Mouse (Mus musculus): ENCODE measurements at regions not wholly inside any gene's neighbourhood (a gene's known extent, or its start where the extent isn't known, plus 50 kb on each side); places are given as distances from the start of the nearest gene placed in this dataset.

DNA sequence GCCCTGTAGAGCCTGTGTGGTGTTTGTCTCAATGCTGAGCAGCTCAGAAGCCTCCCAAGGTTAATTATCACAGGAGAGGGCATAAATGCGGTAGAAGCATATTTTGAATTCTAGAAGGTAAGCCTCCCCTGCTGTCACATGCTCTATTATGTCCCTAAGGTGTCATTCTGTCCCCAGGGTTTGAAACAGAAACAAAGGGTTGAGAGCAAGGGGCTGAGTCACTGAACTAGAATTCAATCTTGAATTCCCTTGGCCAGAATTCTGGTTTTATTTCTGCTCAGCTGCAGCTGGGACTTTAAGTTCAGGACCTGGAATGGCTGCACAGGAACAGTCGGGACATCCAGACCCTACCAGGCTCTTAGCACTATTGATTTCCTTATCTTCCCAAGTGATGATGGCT, 533.2 kb upstream of the Lrrc6 start:
- H3K36me3 ChIP-seq (replicated peaks; ENCODE audit: low read length): peaks cover 11% of the 10 kb centered on the region
- H3K9me3 ChIP-seq: no peaks in the 10 kb centered on the region
- TF ChIP-seq FLI1 (IDR thresholded peaks at IDR 0.05; ENCODE audit: low read length) (no peak), GATA1 (IDR thresholded peaks at IDR 0.05; ENCODE audit: borderline replicate concordance, low read length) (no peak)
- H3K4me1 ChIP-seq: peaks cover 85% of the 10 kb centered on the region
- no peaks in the 10 kb centered on the region for H3K27me3 ChIP-seq (replicated peaks)
- no peak overlapping the region for H3K4me3 ChIP-seq (replicated peaks)

GRCm38 (mm10) chr15:67031866-67032526, 531.3 kb upstream of the Lrrc6 start:
- TF ChIP-seq FLI1 (IDR thresholded peaks at IDR 0.05; ENCODE audit: low read length) (no peak), GATA1 (IDR thresholded peaks at IDR 0.05; ENCODE audit: borderline replicate concordance, low read length) (no peak)
- Histone ChIP-seq H3K27me3 (replicated peaks) (no peaks in the 10 kb centered on the region), H3K36me3 (replicated peaks; ENCODE audit: low read length) (peaks cover 14% of the 10 kb centered on the region), H3K4me3 (replicated peaks) (no peak overlapping the region), H3K9me3 (no peaks in the 10 kb centered on the region), H3K4me1 (peaks cover 82% of the 10 kb centered on the region)

DNA sequence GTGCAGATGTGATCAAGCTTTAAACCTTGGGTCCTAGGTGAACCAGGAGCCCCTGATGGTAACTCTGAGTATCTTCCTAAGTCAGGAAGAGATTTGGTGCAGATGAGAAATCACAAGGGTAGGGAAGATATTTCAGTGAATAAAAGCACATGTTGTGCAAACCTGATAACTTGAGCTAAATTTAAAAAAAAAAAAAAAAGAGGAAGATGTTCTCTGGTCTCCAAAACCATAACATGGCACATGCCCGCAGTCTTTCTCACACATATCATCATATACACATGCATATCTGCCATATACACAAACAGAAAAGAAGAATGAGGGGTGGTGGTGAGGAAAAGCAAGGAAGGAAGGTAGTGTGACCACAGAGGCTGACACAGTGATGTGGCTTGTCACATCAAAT, 530.3 kb upstream of the Lrrc6 start:
- no peak overlapping the region for H3K4me3 ChIP-seq (replicated peaks)
- H3K36me3 ChIP-seq (replicated peaks; ENCODE audit: low read length): peaks cover 18% of the 10 kb centered on the region
- H3K27me3 ChIP-seq (replicated peaks): no peaks in the 10 kb centered on the region
- H3K9me3 ChIP-seq: no peaks in the 10 kb centered on the region
- TF ChIP-seq GATA1 (IDR thresholded peaks at IDR 0.05; ENCODE audit: borderline replicate concordance, low read length): no peak
- TF ChIP-seq FLI1 (IDR thresholded peaks at IDR 0.05; ENCODE audit: low read length): no peak
- peaks cover 75% of the 10 kb centered on the region for H3K4me1 ChIP-seq

GRCm38 (mm10) chr15:67028161-67028560, 527.5 kb upstream of the Lrrc6 start:
- Histone ChIP-seq H3K4me3 (replicated peaks) (no peak overlapping the region), H3K9me3 (no peaks in the 10 kb centered on the region), H3K27me3 (replicated peaks) (no peaks in the 10 kb centered on the region), H3K36me3 (replicated peaks; ENCODE audit: low read length) (peaks cover 31% of the 10 kb centered on the region), H3K4me1 (peaks cover 71% of the 10 kb centered on the region)
- TF ChIP-seq GATA1 (IDR thresholded peaks at IDR 0.05; ENCODE audit: borderline replicate concordance, low read length): no peak
- TF ChIP-seq FLI1 (IDR thresholded peaks at IDR 0.05; ENCODE audit: low read length): no peak

DNA sequence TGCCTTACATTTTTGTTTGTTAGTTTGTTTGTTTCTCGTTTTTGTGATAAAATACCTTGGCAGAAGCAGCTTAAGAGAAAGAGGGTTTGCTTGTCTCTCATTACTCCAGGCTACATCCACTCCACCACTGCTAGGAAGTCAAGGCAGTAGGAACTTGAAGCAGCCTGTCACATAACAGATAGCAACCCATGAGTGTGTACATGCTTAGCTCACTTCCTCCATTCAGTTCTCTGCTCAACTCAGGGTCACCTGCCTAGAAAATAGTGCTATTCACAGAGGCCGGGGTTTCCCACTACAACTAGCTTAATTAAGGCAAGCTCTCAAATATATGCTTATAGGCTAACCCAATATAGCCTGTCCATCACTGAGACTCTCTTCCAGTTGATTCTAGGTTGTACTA, 527.0 kb upstream of the Lrrc6 start:
- peaks cover 75% of the 10 kb centered on the region for H3K4me1 ChIP-seq
- TF ChIP-seq FLI1 (IDR thresholded peaks at IDR 0.05; ENCODE audit: low read length) (no peak), GATA1 (IDR thresholded peaks at IDR 0.05; ENCODE audit: borderline replicate concordance, low read length) (no peak)

DNA sequence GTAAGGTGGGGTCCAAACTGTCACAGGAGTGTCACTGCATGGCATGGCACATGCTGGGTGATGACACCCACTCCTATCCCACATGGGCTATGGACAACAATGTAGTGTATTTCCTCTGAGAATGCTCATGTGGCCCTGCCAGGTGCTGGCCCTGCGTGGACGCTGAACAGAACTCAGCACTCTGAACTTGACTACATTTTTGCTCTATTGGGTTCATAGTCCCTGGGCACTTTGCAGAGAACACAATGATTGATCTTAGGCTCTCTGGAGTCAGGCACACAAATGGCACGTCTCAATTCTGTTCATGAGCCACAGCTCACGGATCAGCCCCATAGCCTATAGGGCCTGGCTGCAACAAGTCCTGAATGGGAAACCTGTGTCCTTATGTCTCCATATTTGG, 525.0 kb upstream of the Lrrc6 start:
- H3K4me3 ChIP-seq (replicated peaks): no peak overlapping the region
- H3K9me3 ChIP-seq: peaks cover 5% of the 10 kb centered on the region; the same call in 1 of the 2 replicates
- H3K36me3 ChIP-seq (replicated peaks; ENCODE audit: low read length): peaks cover 34% of the 10 kb centered on the region
- TF ChIP-seq GATA1 (IDR thresholded peaks at IDR 0.05; ENCODE audit: borderline replicate concordance, low read length): no peak
- TF ChIP-seq FLI1 (IDR thresholded peaks at IDR 0.05; ENCODE audit: low read length): no peak
- H3K27me3 ChIP-seq (replicated peaks): no peaks in the 10 kb centered on the region
- H3K4me1 ChIP-seq: peaks cover 71% of the 10 kb centered on the region

More for the DNA sequence above, 527.0 kb upstream of the Lrrc6 start:
- no peaks in the 10 kb centered on the region; the same call in 1 of the 2 replicates for H3K9me3 ChIP-seq
- H3K27me3 ChIP-seq (replicated peaks): no peaks in the 10 kb centered on the region
- H3K4me3 ChIP-seq (replicated peaks): no peak overlapping the region
- H3K36me3 ChIP-seq (replicated peaks; ENCODE audit: low read length): peaks cover 35% of the 10 kb centered on the region

- no peaks in the 10 kb centered on the region for H3K27me3 ChIP-seq (replicated peaks)
- TF ChIP-seq GATA1 (IDR thresholded peaks at IDR 0.05; ENCODE audit: borderline replicate concordance, low read length): no peak
- TF ChIP-seq FLI1 (IDR thresholded peaks at IDR 0.05; ENCODE audit: low read length): no peak
Observed at GRCm38 (mm10) chr15:67024386-67024785, 523.7 kb upstream of the Lrrc6 start.

GRCm38 (mm10) chr15:67023081-67023480, 522.4 kb upstream of the Lrrc6 start:
- H3K9me3 ChIP-seq: peaks cover 5% of the 10 kb centered on the region; the same call in 1 of the 2 replicates
- no peak overlapping the region for H3K4me3 ChIP-seq (replicated peaks)
- no peak for TF ChIP-seq GATA1 (IDR thresholded peaks at IDR 0.05; ENCODE audit: borderline replicate concordance, low read length)
- TF ChIP-seq FLI1 (IDR thresholded peaks at IDR 0.05; ENCODE audit: low read length): no peak
- H3K4me1 ChIP-seq: peaks cover 79% of the 10 kb centered on the region
- H3K36me3 ChIP-seq (replicated peaks; ENCODE audit: low read length): peaks cover 28% of the 10 kb centered on the region
- H3K27me3 ChIP-seq (replicated peaks): no peaks in the 10 kb centered on the region

More at GRCm38 (mm10) chr15:67024386-67024785, 523.7 kb upstream of the Lrrc6 start:
- peaks cover 30% of the 10 kb centered on the region for H3K36me3 ChIP-seq (replicated peaks; ENCODE audit: low read length)
- H3K4me1 ChIP-seq: peaks cover 74% of the 10 kb centered on the region
- peaks cover 5% of the 10 kb centered on the region; the same call in 1 of the 2 replicates for H3K9me3 ChIP-seq
- H3K4me3 ChIP-seq (replicated peaks): no peak overlapping the region

DNA sequence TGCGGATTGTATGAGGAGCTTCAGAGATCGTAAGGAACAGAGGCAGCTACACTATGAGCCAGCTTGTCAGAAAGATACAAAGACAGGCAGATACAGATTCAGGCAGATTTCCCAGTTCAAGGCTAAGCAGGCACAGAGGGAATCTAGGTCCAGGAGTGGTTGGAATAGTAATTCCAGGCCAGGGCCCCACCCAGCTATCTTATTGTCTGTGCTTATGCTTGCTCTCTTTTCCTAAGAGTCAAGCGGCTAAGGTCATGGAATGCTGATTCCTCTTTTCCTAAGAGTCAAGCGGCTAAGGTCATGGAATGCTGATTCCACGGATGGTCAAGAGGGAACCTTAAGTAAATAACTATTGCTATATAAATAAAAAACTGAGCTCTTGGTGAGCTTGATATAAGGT, 520.7 kb upstream of the Lrrc6 start:
- H3K4me1 ChIP-seq: peaks cover 85% of the 10 kb centered on the region
- H3K36me3 ChIP-seq (replicated peaks; ENCODE audit: low read length): peaks cover 27% of the 10 kb centered on the region
- TF ChIP-seq FLI1 (IDR thresholded peaks at IDR 0.05; ENCODE audit: low read length): no peak
- no peak for TF ChIP-seq GATA1 (IDR thresholded peaks at IDR 0.05; ENCODE audit: borderline replicate concordance, low read length)

GRCm38 (mm10) chr15:67019891-67020290, 519.2 kb upstream of the Lrrc6 start:
- TF ChIP-seq FLI1 (IDR thresholded peaks at IDR 0.05; ENCODE audit: low read length) (no peak), GATA1 (IDR thresholded peaks at IDR 0.05; ENCODE audit: borderline replicate concordance, low read length) (no peak)
- peaks cover 94% of the 10 kb centered on the region for H3K4me1 ChIP-seq
- peaks cover 30% of the 10 kb centered on the region for H3K36me3 ChIP-seq (replicated peaks; ENCODE audit: low read length)
- H3K27me3 ChIP-seq (replicated peaks): no peaks in the 10 kb centered on the region
- no peak overlapping the region for H3K4me3 ChIP-seq (replicated peaks)
- H3K9me3 ChIP-seq: peaks cover 5% of the 10 kb centered on the region; the same call in 1 of the 2 replicates

More for the DNA sequence above, 520.7 kb upstream of the Lrrc6 start:
- no peaks in the 10 kb centered on the region for H3K27me3 ChIP-seq (replicated peaks)
- H3K4me3 ChIP-seq (replicated peaks): no peak overlapping the region
- H3K9me3 ChIP-seq: peaks cover 5% of the 10 kb centered on the region; the same call in 1 of the 2 replicates

All from megakaryocyte, embryonic 14.5 days (primary cell).